Mouse (Mus musculus) mouse embryonic stem cell (cell line): ENCODE data around the gene BC034090.

Experiments used
- in situ Hi-C, 2 experiments: fragments of 300-500 bp; cut with MboI; formaldehyde crosslinking; loops; 1 replicate in 1 of 2; 3 replicates in 1 of 2; pipeline ENCODE4 v1.14.3; 2019 to 2020; ENCODE audit warnings: low sequenced_read_pairs in 2 of 2, low pct_unique_long_range_greater_than_20kb in 1 of 2, mixed read lengths in 1 of 2; ENCODE audit not compliant: unreplicated experiment in 1 of 2

The BC034090 gene

GRCm38 (mm10) chr1:155248041-155248440 lies 3.8 kb upstream of the BC034090 start:
- in situ Hi-C loops: loop anchor here in 1 of 2 experiments (25.0 kb wide), 1 partner anchor 489 kb away; no protein-coding TSS in a partner anchor

DNA sequence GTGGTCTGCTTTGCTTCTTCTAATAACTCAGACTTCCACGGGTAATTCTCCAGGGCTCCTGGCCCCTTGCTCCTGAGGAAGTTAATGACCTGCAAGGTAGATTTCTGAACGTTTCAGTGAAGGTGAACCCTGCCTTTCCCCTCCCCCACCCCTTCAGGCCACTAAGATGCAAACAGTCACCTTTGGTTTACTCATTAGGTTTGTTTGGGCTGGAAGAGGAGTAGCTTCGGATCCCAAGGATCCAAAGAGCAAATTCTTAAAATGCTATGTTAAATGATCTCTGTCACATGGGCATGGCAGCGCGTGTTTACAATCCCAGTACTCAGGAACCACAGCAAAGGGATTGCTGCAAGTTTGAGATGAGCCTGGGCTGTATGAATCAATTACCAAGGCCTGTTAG lies 3.2 kb upstream of the BC034090 start:
- in situ Hi-C loops: loop anchor here in 1 of 2 experiments (25.0 kb wide), 1 partner anchor 490 kb away; no protein-coding TSS in a partner anchor

DNA sequence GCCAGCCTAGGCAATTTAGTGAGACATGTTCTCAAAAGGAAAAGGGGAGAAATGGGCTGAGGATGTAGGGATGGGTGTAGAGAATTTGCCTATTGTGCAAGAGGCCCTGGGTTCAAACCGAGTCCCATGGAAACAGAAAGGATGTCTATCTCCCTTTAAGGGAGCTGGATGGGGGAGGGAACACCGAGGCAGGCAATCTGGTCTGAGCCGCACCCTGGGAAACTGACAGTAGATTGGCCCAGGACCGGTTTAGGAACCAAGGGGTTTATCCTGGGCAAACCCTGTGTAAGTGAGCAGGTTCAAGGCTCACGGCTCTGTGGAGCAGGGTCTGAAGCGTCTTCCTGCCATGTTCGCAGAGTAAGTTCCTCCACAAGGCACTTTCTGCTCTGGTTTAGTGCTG lies 1.3 kb upstream of the BC034090 start:
- in situ Hi-C loops: loop anchor here in 1 of 2 experiments (25.0 kb wide), 1 partner anchor 492 kb away; no protein-coding TSS in a partner anchor

DNA sequence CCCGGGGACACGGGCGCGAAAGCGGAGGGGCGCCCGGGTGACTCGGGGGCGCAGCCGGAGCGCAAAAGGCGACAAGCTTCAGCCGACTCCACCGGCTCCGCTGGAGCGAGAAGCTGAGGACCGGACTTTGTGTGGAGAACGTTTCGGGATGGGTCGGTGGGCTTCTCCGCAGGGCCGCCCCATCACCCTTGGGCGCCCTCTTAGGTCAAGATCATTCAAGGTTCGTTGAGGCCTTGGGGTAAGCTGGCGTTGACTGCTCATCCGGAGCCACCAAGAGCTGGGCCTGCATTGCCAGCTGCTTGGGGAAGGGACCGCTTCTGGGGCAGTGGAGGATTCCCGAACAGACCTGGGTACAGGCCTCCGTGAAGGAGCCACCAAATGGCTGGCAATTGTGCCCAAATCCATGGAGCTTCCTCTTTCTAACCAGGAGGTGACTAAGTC lies 547 bp upstream of the BC034090 start:
- in situ Hi-C loops: loop anchor here in 1 of 2 experiments (25.0 kb wide), 1 partner anchor 493 kb away; no protein-coding TSS in a partner anchor

GRCm38 (mm10) chr1:155242488-155242745 lies 1.8 kb downstream of the BC034090 start:
- in situ Hi-C loops: loop anchor here in 1 of 2 experiments (25.0 kb wide), 1 partner anchor 495 kb away; no protein-coding TSS in a partner anchor

DNA sequence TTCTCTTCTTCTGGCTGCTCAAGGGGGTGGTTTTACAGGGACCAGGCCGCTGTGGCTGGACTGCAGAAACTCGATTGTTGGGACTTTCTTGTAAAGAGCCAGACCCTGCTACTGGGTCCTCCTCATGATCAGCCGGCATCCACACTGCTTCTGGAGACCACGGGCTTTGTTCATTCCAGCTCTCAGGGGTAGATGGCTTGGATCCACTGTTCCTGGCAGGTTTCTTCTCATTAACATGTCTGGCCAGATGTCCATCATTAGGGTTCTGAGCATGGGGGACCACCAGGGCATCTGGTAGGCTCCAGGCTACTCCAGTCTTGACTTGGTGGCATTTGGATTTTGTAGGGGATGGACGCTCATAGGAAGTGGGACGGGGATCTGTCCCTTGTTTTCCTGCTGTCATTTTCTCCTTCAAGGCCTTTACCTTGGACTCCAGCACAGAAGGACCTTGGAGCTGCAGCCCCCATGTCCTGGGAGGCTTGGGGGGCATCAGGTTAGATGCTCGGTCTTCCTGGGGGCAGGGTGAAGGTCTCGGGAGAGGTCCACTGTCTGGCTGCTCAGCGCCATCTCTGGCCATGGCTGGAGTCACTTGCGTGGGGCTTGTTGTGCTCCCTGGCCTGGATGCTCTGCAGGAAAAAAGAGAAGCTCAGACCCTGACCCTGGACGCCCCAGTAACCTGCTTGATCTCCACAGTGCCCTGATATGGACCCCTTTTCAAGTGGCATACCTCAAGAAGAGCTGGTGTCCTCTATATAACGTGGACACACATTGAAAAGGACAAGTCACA lies 2.4 kb downstream of the BC034090 start:
- in situ Hi-C loops: loop anchor here in 1 of 2 experiments (25.0 kb wide), 1 partner anchor 495 kb away; no protein-coding TSS in a partner anchor

DNA sequence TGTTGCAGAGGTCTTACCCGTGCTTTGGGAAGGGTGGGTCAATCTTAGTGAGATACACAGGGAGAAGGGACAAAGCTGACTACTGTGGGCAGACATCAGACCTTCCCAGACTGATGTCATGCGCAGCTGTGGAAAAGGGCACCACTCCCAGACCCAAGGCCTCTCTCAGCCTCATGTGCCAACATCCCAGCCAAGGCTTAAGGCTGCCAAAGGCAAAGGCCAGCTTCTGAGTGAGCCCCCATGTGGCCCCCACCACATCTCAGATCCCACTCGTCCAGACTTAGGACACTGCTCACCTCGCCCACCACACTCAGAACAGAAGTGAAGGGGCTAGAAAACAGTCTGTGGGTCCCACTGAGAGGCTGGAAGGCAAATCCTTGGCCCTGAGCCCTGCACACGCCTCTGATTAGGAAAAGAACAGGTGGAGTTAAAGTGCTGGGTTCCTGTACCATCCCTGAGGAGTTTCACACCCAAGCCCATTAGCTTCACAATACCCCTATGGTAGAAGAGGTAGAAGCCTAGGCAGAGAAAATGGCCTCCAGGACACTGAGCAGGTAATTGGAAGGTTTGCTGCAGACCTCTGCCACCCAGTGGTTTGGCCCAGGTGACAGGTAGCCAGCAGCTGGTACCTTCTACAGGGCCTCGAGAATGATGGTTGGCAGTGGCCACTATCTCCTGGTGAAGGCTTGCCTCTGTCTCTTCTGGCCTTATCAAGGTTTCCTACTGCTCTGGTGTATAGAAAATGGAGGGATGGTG lies 4.1 kb downstream of the BC034090 start:
- in situ Hi-C loops: loop anchor here in 1 of 2 experiments (25.0 kb wide), 1 partner anchor 497 kb away; no protein-coding TSS in a partner anchor

- in situ Hi-C loops: loop anchor here in 1 of 2 experiments (25.0 kb wide), 1 partner anchor 498 kb away; no protein-coding TSS in a partner anchor
These were observed 5.1 kb downstream of the BC034090 start for GRCm38 (mm10) chr1:155239169-155239568.

- in situ Hi-C loops: loop anchor here in 1 of 2 experiments (25.0 kb wide), 1 partner anchor 499 kb away; no protein-coding TSS in a partner anchor
These were observed 6.1 kb downstream of the BC034090 start for GRCm38 (mm10) chr1:155238126-155238525.

GRCm38 (mm10) chr1:155237390-155237789 lies 6.9 kb downstream of the BC034090 start:
- in situ Hi-C loops: loop anchor here in 1 of 2 experiments (25.0 kb wide), 1 partner anchor 500 kb away; no protein-coding TSS in a partner anchor

DNA sequence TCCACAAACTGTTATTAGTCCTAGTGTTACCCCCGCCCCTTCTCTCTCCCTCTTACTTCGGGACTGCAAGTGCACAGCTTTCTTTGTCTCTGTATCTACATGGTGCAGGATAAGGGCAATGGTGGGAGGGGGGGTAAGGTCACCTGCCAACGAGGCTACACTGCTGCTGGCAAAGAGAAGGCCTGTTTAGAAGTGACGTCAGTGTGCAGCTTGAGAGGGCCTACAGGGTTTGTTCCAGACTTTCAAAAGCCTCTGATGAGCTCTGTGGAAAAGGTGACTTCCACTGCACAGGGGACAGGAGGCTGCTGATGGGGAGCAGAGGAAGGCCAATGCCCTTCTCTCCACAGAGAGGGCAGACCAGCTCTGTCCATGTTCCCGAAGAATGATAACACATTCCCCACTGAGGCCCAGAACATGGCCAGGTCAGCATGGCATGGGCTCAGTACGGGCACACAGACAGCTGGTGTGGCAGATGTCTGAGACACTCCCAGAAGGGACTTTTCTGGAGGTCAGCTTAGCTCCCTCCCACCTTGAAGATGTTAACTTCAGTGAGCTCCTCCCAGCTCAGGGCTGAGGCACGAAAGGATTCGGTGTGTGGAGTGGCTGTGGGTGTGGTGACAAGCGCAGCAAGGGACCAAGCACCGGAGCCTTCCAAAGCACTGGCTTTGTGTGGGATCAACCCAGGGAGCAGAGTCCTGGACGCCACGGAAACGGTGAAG lies 7.8 kb downstream of the BC034090 start:
- in situ Hi-C loops: loop anchor here in 1 of 2 experiments (25.0 kb wide), 1 partner anchor 501 kb away; no protein-coding TSS in a partner anchor

- in situ Hi-C loops: loop anchor here in 1 of 2 experiments (25.0 kb wide), 1 partner anchor 502 kb away; no protein-coding TSS in a partner anchor
These were observed 8.6 kb downstream of the BC034090 start for GRCm38 (mm10) chr1:155235641-155236040.

DNA sequence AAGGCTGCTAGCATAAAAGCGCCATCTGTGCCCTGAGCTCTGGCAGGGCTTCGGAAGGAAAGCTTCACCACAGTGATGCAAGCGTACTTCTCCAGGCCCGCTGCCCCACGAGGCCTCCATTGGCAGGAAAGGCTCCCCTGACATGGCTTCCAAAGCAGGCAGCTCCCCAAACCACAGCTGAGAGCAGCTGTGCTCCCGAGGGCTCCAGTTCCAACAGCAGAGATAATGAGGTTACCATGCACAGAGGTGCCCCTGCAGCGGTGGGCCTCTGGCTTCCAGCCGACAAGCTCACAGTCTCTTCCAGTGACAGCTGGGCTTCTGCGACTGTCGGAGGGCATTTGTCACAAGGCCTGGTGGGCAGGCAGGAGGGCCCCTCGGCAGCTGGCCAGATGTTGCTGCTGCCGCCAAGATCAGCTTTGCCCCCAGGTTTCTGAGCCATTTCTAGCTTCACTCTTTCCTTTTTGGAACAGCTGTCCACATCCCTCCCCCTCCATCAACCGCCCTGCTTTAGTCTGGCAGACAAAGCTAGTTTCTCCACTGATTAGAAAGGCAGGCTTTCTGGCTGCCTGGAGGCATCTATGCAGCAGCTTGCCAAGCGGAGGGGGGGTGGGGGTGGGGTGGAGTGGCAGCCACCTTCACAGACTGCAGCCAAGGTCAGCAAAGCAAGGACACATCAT lies 10.2 kb downstream of the BC034090 start:
- in situ Hi-C loops: loop anchor here in 1 of 2 experiments (25.0 kb wide), 1 partner anchor 503 kb away; no protein-coding TSS in a partner anchor

GRCm38 (mm10) chr1:155233378-155233777 lies 10.9 kb downstream of the BC034090 start:
- in situ Hi-C loops: loop anchor here in 1 of 2 experiments (25.0 kb wide), 1 partner anchor 504 kb away; no protein-coding TSS in a partner anchor

GRCm38 (mm10) chr1:155232786-155233185 lies 11.5 kb downstream of the BC034090 start:
- in situ Hi-C loops: loop anchor here in 1 of 2 experiments (25.0 kb wide), 1 partner anchor 505 kb away; no protein-coding TSS in a partner anchor

DNA sequence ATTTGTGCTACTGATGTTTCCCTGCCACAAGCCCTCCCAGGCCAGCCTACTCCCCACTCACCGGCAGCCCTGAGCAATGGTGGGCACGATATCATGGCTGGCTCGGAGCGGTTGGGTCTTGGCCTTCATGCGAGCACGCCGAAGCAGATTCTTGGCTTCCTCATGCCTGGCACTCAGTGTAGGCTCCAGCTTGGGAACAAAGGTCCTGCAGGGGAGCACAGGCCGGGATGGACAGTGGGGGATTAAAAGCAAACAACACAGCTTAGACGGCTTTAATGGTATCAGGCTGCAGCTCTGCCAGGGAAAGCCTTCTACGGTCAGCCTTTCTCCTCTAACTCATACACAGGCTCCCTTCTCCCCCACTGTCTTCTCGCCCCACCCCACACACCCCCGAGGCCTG lies 11.9 kb downstream of the BC034090 start:
- in situ Hi-C loops: loop anchor here in 1 of 2 experiments (25.0 kb wide), 1 partner anchor 505 kb away; no protein-coding TSS in a partner anchor
